Mouse (Mus musculus): ENCODE results near the gene Odf3l1.

The Odf3l1 gene

GRCm38 (mm10) chr9:56843679-56844188, 20.7 kb downstream of the Odf3l1 start:
- peak; percentile 50 to 83 for DNase-seq (ENCODE audit: low spot score in 2 of 2)

GRCm38 (mm10) chr9:56842303-56842719, 22.2 kb downstream of the Odf3l1 start:
- no peak for DNase-seq (ENCODE audit: low spot score in 2 of 2)

- no peak for DNase-seq (ENCODE audit: low spot score in 2 of 2)
Observed at GRCm38 (mm10) chr9:56841864-56842263, 22.6 kb downstream of the Odf3l1 start.

- no peak for DNase-seq (ENCODE audit: low spot score in 2 of 2)
Observed at GRCm38 (mm10) chr9:56840721-56841120, 23.8 kb downstream of the Odf3l1 start.

GRCm38 (mm10) chr9:56835152-56835551, 29.3 kb downstream of the Odf3l1 start:
- DNase-seq (ENCODE audit: low spot score in 2 of 2): no peak

- no peak for DNase-seq (ENCODE audit: low spot score in 2 of 2)
Observed at GRCm38 (mm10) chr9:56832900-56833299, 31.6 kb downstream of the Odf3l1 start.

- no peak for DNase-seq (ENCODE audit: low spot score in 2 of 2)
Observed at GRCm38 (mm10) chr9:56831904-56832303, 32.6 kb downstream of the Odf3l1 start.

GRCm38 (mm10) chr9:56830162-56830561, 34.3 kb downstream of the Odf3l1 start:
- DNase-seq (ENCODE audit: low spot score in 2 of 2): peak in 1 of 2 experiments; percentile 52

GRCm38 (mm10) chr9:56828841-56829240, 35.6 kb downstream of the Odf3l1 start:
- no peak for DNase-seq (ENCODE audit: low spot score in 2 of 2)

- DNase-seq (ENCODE audit: low spot score in 2 of 2): no peak
Observed at GRCm38 (mm10) chr9:56828146-56828545, 36.3 kb downstream of the Odf3l1 start.

- no peak for DNase-seq (ENCODE audit: low spot score in 2 of 2)
Observed at GRCm38 (mm10) chr9:56825476-56826213, 38.8 kb downstream of the Odf3l1 start.

- peak in 1 of 2 experiments; percentile 58 for DNase-seq (ENCODE audit: low spot score in 2 of 2)
Observed at GRCm38 (mm10) chr9:56824900-56825299, 39.6 kb downstream of the Odf3l1 start.

- DNase-seq (ENCODE audit: low spot score in 2 of 2): no peak
Observed at GRCm38 (mm10) chr9:56810916-56811315, 53.6 kb downstream of the Odf3l1 start.

- DNase-seq (ENCODE audit: low spot score in 2 of 2): no peak
Observed at GRCm38 (mm10) chr9:56807990-56808389, 56.5 kb downstream of the Odf3l1 start.

- DNase-seq (ENCODE audit: low spot score in 2 of 2): no peak
Observed at GRCm38 (mm10) chr9:56803146-56803545, 61.3 kb downstream of the Odf3l1 start.
